Mouse (Mus musculus) ES-E14 (cell line): Measurements from ENCODE around the gene Nrg3. TPM values are rescaled to one million over a fixed set of nuclear protein-coding genes. Genes with fewer than 3 reads are reported as not detected.

Experiments
- DNase-seq: peaks from one replicate; pipeline ENCODE4 v3.0.0-alpha.2; 2013; ENCODE audit warnings: low read depth, low spot score
- H3K27ac ChIP-seq: 2 replicates; pipeline ENCODE4 v1.5.1; 2012; ENCODE audit warnings: low read depth, mild to moderate bottlenecking, low read length, moderate library complexity, mixed read lengths; ENCODE audit not compliant: poor library complexity, insufficient read depth, severe bottlenecking
- H3K36me3 ChIP-seq: 2 replicates; pipeline ENCODE4 v1.6.1; 2012; ENCODE audit warnings: mild to moderate bottlenecking, low read length, moderate library complexity, mixed read lengths; ENCODE audit not compliant: control insufficient read depth, poor library complexity, insufficient read depth, severe bottlenecking
- H3K4me1 ChIP-seq, 2 experiments: fragments of 150-350 bp in 1 of 2; sonication (generic) in 1 of 2; 2 replicates each; pipeline ENCODE4 v1.6.1; 2012; ENCODE audit warnings: low read length in 2 of 2, mild to moderate bottlenecking in 1 of 2, mixed read lengths in 1 of 2; ENCODE audit not compliant: control insufficient read depth in 2 of 2, insufficient read depth in 2 of 2, poor library complexity in 1 of 2
- H3K4me3 ChIP-seq, 2 experiments: fragments of 150-350 bp in 1 of 2; sonication (generic) in 1 of 2; 2 replicates each; pipeline ENCODE4 v1.5.1; 2012; ENCODE audit warnings: low read length in 2 of 2, low read depth in 1 of 2, mild to moderate bottlenecking in 1 of 2, mixed read lengths in 1 of 2; ENCODE audit not compliant: insufficient read depth in 1 of 2, poor library complexity in 1 of 2, severe bottlenecking in 1 of 2
- H3K9ac ChIP-seq: 2 replicates; pipeline ENCODE4 v1.6.1; 2012; ENCODE audit warnings: low read depth, mild to moderate bottlenecking, low read length, mixed read lengths; ENCODE audit not compliant: poor library complexity, insufficient read depth, severe bottlenecking
- H3K9me3 ChIP-seq: fragments of 150-350 bp; sonication (generic); 2 replicates; pipeline ENCODE4 v1.6.1; 2012; ENCODE audit warnings: low read depth, mild to moderate bottlenecking, low read length; ENCODE audit not compliant: control insufficient read depth, insufficient read depth
- CHD2 ChIP-seq: IDR thresholded peaks from 2 replicates; pipeline ENCODE4 v1.6.1; 2014; ENCODE audit warnings: mild to moderate bottlenecking, low read depth, low read length, inconsistent platforms
- HCFC1 ChIP-seq: IDR thresholded peaks from 2 replicates; pipeline ENCODE4 v1.6.1; 2012; ENCODE audit warnings: low read length, inconsistent platforms, borderline replicate concordance; ENCODE audit not compliant: insufficient read depth
- MAFK ChIP-seq: IDR thresholded peaks from 2 replicates; pipeline ENCODE4 v1.6.1; 2014; ENCODE audit warnings: mild to moderate bottlenecking, low read depth, low read length, inconsistent platforms; ENCODE audit not compliant: insufficient read depth
- ZC3H11A ChIP-seq: IDR thresholded peaks from 2 replicates; pipeline ENCODE4 v1.6.1; 2012; ENCODE audit warnings: low read depth, mild to moderate bottlenecking, inconsistent platforms, low read length, borderline replicate concordance
- ZNF384 ChIP-seq: IDR thresholded peaks from 2 replicates; pipeline ENCODE4 v1.6.1; 2012; ENCODE audit warnings: low read depth, low read length, inconsistent platforms
- in situ Hi-C, 2 experiments: fragments of 600-800 bp; cut with MboI; formaldehyde crosslinking; loops; one replicate each; pipeline ENCODE4 v1.15.1; 2025; ENCODE audit warnings: low sequenced_read_pairs in 2 of 2, inconsistent platforms in 1 of 2; ENCODE audit not compliant: unreplicated experiment in 2 of 2
- total RNA-seq: library from RNA; depleted of rRNA; stranded (reverse); fragments of 300-350 nt; gene quantifications from 2 replicates; pipeline ENCODE4 v1.2.3, GENCODE M21; 2012

Nrg3 gene
- total RNA-seq, 1 experiment: not detected

DNA sequence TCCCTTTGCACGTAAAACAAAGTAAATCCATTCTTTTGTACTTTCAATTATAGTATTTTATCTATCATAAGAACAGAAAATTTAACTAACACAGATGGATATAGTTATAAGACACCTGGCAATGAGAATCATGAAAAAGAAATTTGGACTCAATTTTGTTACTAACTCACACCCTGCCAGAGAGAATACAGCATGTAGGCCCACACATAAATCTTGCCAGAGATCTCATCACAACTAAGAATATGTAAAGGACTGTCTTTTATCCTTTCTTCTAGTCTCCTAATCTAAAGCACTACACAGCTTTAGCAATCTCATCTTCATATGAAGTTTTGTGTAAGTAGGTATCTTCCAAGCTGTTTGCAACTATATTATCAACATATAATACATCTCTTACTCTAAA lies 904.7 kb downstream of the Nrg3 start:
- H3K36me3 ChIP-seq: no peaks in the 10 kb centered on the region
- TF ChIP-seq ZC3H11A (no peak), MAFK (no peak), CHD2 (no peak), ZNF384 (no peak), HCFC1 (no peak)
- H3K27ac ChIP-seq: no peak overlapping the region
- in situ Hi-C loops: no loop called here
- H3K4me1 ChIP-seq: no peaks in the 10 kb centered on the region
- no peak for DNase-seq
- no peak overlapping the region for H3K4me3 ChIP-seq
- no peaks in the 10 kb centered on the region for H3K9me3 ChIP-seq
- H3K9ac ChIP-seq: no peak overlapping the region

DNA sequence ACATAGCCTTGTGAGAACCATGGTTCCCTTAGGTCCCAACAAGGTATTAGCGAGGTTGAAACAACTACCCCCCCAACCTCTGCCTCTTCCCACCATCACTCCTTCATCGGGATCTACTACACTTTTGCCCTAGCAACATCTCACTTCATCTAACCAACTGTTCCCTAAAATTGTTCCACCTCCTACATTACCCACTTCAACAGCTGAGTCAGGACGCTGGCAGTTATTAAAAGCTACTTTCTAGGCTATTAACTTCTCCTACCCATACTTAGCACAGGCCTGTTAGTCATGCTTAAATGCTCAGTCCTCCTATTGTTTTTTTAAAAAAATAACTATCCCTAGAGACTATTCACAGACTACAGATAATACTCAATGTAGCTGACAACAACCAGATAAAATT lies 906.7 kb downstream of the Nrg3 start:
- TF ChIP-seq HCFC1: no peak
- no peak for TF ChIP-seq ZNF384
- no peak for TF ChIP-seq CHD2
- no peak for TF ChIP-seq MAFK
- TF ChIP-seq ZC3H11A: no peak
- no peaks in the 10 kb centered on the region for H3K4me1 ChIP-seq

DNA sequence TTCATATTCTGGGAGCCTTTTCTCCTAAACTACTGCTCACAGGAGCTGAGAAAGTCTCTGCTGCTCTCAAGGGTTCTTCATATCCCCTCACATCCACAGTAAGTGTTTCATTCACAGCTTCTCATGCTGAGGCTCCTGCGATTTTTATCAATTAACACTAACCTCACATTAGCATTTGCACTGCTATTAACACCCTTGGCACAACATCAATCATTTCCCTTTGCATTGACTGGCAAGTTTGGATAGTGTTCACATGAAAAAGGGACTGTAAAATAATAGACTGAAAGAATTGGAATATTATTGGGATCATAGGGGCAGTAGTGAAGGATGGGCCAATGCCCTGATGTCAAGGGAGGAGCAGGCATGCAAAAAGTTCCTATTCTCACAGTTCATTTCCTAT lies 918.3 kb downstream of the Nrg3 start:
- no peak for DNase-seq
- in situ Hi-C loops: no loop called here
- H3K9me3 ChIP-seq: no peaks in the 10 kb centered on the region
- TF ChIP-seq ZNF384 (no peak), HCFC1 (no peak), CHD2 (no peak), ZC3H11A (no peak), MAFK (no peak)
- no peaks in the 10 kb centered on the region for H3K36me3 ChIP-seq
- no peak overlapping the region for H3K9ac ChIP-seq
- H3K27ac ChIP-seq: no peak overlapping the region
- H3K4me1 ChIP-seq: no peaks in the 10 kb centered on the region
- H3K4me3 ChIP-seq: no peak overlapping the region

More for the DNA sequence above, 906.7 kb downstream of the Nrg3 start:
- in situ Hi-C loops: no loop called here
- no peak overlapping the region for H3K9ac ChIP-seq
- H3K36me3 ChIP-seq: no peaks in the 10 kb centered on the region
- no peak overlapping the region for H3K4me3 ChIP-seq
- H3K27ac ChIP-seq: no peak overlapping the region
- no peak for DNase-seq
- H3K9me3 ChIP-seq: no peaks in the 10 kb centered on the region

DNA sequence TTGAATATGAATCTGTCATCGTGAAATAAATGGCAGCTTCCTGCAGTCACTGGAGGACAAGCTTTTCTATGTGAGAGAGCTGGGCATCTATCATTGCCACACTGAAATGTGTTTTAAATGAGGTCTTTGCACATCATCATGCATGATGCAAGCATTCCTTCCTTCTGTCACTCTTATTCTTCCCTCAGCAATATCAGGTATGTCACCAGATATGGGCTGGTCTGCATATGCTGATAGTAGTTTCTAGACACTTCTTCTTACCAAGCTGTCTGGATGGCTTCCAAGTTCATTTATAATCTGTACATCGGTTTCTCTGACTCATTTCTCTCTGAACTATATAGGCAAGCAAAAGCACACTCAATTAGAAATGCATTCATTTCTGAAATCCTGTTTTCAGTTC lies 925.6 kb downstream of the Nrg3 start:
- DNase-seq: no peak
- H3K9ac ChIP-seq: no peak overlapping the region
- H3K27ac ChIP-seq: no peak overlapping the region
- in situ Hi-C loops: no loop called here
- no peaks in the 10 kb centered on the region for H3K4me1 ChIP-seq
- no peak overlapping the region for H3K4me3 ChIP-seq
- H3K36me3 ChIP-seq: no peaks in the 10 kb centered on the region
- no peaks in the 10 kb centered on the region for H3K9me3 ChIP-seq
- no peak for TF ChIP-seq ZNF384
- TF ChIP-seq CHD2: no peak
- TF ChIP-seq MAFK: no peak
- TF ChIP-seq HCFC1: no peak
- no peak for TF ChIP-seq ZC3H11A

DNA sequence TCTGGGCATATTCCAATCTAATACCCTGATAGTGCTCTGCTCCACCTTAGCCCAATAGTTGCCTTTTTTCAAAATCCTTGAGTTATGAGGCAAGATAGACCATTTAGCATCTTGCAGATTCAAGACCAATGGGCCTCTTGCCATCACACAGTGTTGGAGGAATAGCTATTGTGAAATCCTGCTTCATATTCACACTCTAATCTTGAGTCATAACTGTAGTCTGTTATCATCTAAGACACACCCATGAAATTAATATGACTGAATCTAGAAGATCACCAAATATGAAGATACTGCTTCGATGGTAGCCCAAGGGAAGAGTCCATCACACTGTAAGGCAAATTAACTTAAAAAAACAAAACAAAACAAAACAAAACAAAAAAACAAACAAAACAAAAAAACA lies 937.7 kb downstream of the Nrg3 start:
- no peak overlapping the region for H3K4me3 ChIP-seq
- no peak overlapping the region for H3K27ac ChIP-seq
- in situ Hi-C loops: no loop called here
- no peaks in the 10 kb centered on the region for H3K36me3 ChIP-seq
- no peaks in the 10 kb centered on the region for H3K9me3 ChIP-seq
- no peak for DNase-seq
- H3K4me1 ChIP-seq: no peaks in the 10 kb centered on the region
- no peak overlapping the region for H3K9ac ChIP-seq
- TF ChIP-seq ZC3H11A: no peak
- no peak for TF ChIP-seq ZNF384
- TF ChIP-seq CHD2: no peak
